Mouse (Mus musculus) forebrain, embryonic 15.5 days (tissue): ENCODE results near the gene Fcho2. TPM values are rescaled to one million over a fixed set of nuclear protein-coding genes. Genes with fewer than 3 reads are reported as not detected.

Experiments used
- ATAC-seq: fragments of 200-750 bp; cut with Nextera tagmentation; replicated peaks from 2 replicates; pipeline ENCODE4 v1.8.0; 2017; ENCODE audit warnings: mild to moderate bottlenecking, moderate TSS enrichment, moderate library complexity
- H3K27ac ChIP-seq: fragments of 300-500 bp; sonication (generic); replicated peaks from 2 replicates; pipeline ENCODE4 v1.5.1; 2015; ENCODE audit warnings: mild to moderate bottlenecking, inconsistent platforms
- H3K27me3 ChIP-seq: fragments of 300-500 bp; sonication (generic); 2 replicates; pipeline ENCODE4 v1.6.1; 2015; ENCODE audit warnings: inconsistent platforms
- H3K36me3 ChIP-seq: fragments of 300-500 bp; sonication (generic); 2 replicates; pipeline ENCODE4 v1.6.1; 2015; ENCODE audit warnings: mild to moderate bottlenecking, inconsistent platforms
- H3K4me1 ChIP-seq: fragments of 300-500 bp; sonication (generic); 2 replicates; pipeline ENCODE4 v1.6.1; 2015; ENCODE audit warnings: inconsistent platforms
- H3K4me2 ChIP-seq: fragments of 300-500 bp; sonication (generic); replicated peaks from 2 replicates; pipeline ENCODE4 v1.6.1; 2015; ENCODE audit warnings: mild to moderate bottlenecking, inconsistent platforms
- H3K4me3 ChIP-seq: fragments of 300-500 bp; sonication (generic); 2 replicates; pipeline ENCODE4 v1.5.1; 2015; ENCODE audit warnings: mild to moderate bottlenecking, inconsistent platforms
- H3K9ac ChIP-seq: fragments of 300-500 bp; sonication (generic); replicated peaks from 2 replicates; pipeline ENCODE4 v1.6.1; 2015; ENCODE audit warnings: mild to moderate bottlenecking, inconsistent platforms
- H3K9me3 ChIP-seq: fragments of 300-500 bp; sonication (generic); 2 replicates; pipeline ENCODE4 v1.6.1; 2016; ENCODE audit warnings: inconsistent platforms
- WGBS: fragments of 180-500 bp; shearing (Covaris S2); methylation state at CpG from one replicate; pipeline ENCODE4 v1.1.7; 2015; ENCODE audit warnings: mixed read lengths; 5-methylcytosine and 5-hydroxymethylcytosine counted together
- polyA plus RNA-seq: library from polyadenylated mRNA; unstranded; fragments of >200 nt; fragmentation: Nextera tagmentation; extraction: Ambion mirVana; gene quantifications from 2 replicates; pipeline ENCODE4 v1.2.1, GENCODE M21; 2015

Gene Fcho2
- polyA plus RNA-seq, 1 experiment from 2014 or later = 30.6 TPM

GRCm38 (mm10) chr13:98733292-98733691 is 82.0 kb downstream of the Fcho2 start:
- ATAC-seq = 0 out of 2 replicates have a peak, but pooled peaks have one; percentile 46
- Histone ChIP-seq H3K9ac (no peak overlapping the region), H3K4me2 (no peak overlapping the region), H3K36me3 (peaks cover 33% of the 10 kb centered on the region), H3K9me3 (no peaks in the 10 kb centered on the region), H3K4me1 (no peaks in the 10 kb centered on the region), H3K4me3 (no peak overlapping the region), H3K27ac (no peak overlapping the region), H3K27me3 (no peaks in the 10 kb centered on the region)
- WGBS = 55% methylated on average over 3 of the region's 3 CpGs

- Histone ChIP-seq H3K27ac (no peak overlapping the region), H3K4me3 (no peak overlapping the region), H3K9ac (no peak overlapping the region), H3K27me3 (no peaks in the 10 kb centered on the region), H3K4me2 (no peak overlapping the region), H3K9me3 (no peaks in the 10 kb centered on the region), H3K4me1 (no peaks in the 10 kb centered on the region), H3K36me3 (peaks cover 41% of the 10 kb centered on the region)
- 0 out of 2 replicates have a peak, but pooled peaks have one; percentile 57 for ATAC-seq
- WGBS = 70% methylated on average over 1 of the region's 1 CpGs
Measured at GRCm38 (mm10) chr13:98729271-98730062, 85.8 kb downstream of the Fcho2 start.

GRCm38 (mm10) chr13:98726494-98726893 is 88.8 kb downstream of the Fcho2 start:
- peaks cover 27% of the 10 kb centered on the region for H3K36me3 ChIP-seq
- WGBS = 64% methylated on average over 4 of the region's 4 CpGs
- H3K9ac ChIP-seq = no peak overlapping the region
- H3K27ac ChIP-seq = no peak overlapping the region
- ATAC-seq = peak; percentile 46; the same call in 1 of the 2 replicates
- no peaks in the 10 kb centered on the region for H3K9me3 ChIP-seq
- H3K4me1 ChIP-seq = no peaks in the 10 kb centered on the region
- H3K4me2 ChIP-seq = no peak overlapping the region
- no peaks in the 10 kb centered on the region for H3K27me3 ChIP-seq
- no peak overlapping the region for H3K4me3 ChIP-seq

- H3K36me3 ChIP-seq = peaks cover 17% of the 10 kb centered on the region
- H3K9me3 ChIP-seq = no peaks in the 10 kb centered on the region
- no peak overlapping the region for H3K9ac ChIP-seq
- H3K4me3 ChIP-seq = no peak overlapping the region
- no peak for ATAC-seq
- no peak overlapping the region for H3K27ac ChIP-seq
- H3K27me3 ChIP-seq = no peaks in the 10 kb centered on the region
- H3K4me2 ChIP-seq = no peak overlapping the region
- WGBS = 94% methylated on average over 1 of the region's 1 CpGs
- H3K4me1 ChIP-seq = no peaks in the 10 kb centered on the region
Measured at GRCm38 (mm10) chr13:98723430-98723829, 91.8 kb downstream of the Fcho2 start.

- no peaks in the 10 kb centered on the region for H3K27me3 ChIP-seq
- H3K4me1 ChIP-seq = no peaks in the 10 kb centered on the region
- H3K27ac ChIP-seq = no peak overlapping the region
- ATAC-seq = no peak
- WGBS = 19% methylated on average over 1 of the region's 1 CpGs
- H3K4me3 ChIP-seq = no peak overlapping the region
- H3K9ac ChIP-seq = no peak overlapping the region
- H3K4me2 ChIP-seq = no peak overlapping the region
- H3K9me3 ChIP-seq = no peaks in the 10 kb centered on the region
- peaks cover 12% of the 10 kb centered on the region for H3K36me3 ChIP-seq
Measured at GRCm38 (mm10) chr13:98722296-98722695, 93.0 kb downstream of the Fcho2 start.

GRCm38 (mm10) chr13:98716176-98716575 is 99.1 kb downstream of the Fcho2 start:
- Histone ChIP-seq H3K4me3 (no peak overlapping the region), H3K27ac (no peak overlapping the region), H3K9ac (no peak overlapping the region), H3K9me3 (no peaks in the 10 kb centered on the region), H3K36me3 (0 out of 2 replicates have a peak, but pooled peaks cover 3% of the 10 kb centered on the region), H3K4me2 (no peak overlapping the region), H3K27me3 (no peaks in the 10 kb centered on the region), H3K4me1 (no peaks in the 10 kb centered on the region)
- no peak for ATAC-seq
- WGBS = 83% methylated on average over 8 of the region's 8 CpGs

- Histone ChIP-seq H3K36me3 (no peaks in the 10 kb centered on the region), H3K9me3 (no peaks in the 10 kb centered on the region), H3K4me1 (no peaks in the 10 kb centered on the region), H3K9ac (no peak overlapping the region), H3K27ac (no peak overlapping the region), H3K27me3 (no peaks in the 10 kb centered on the region), H3K4me2 (no peak overlapping the region), H3K4me3 (no peak overlapping the region)
- no peak for ATAC-seq
- WGBS = 94% methylated on average over 6 of the region's 6 CpGs
Measured at GRCm38 (mm10) chr13:98715443-98715990, 99.7 kb downstream of the Fcho2 start.

GRCm38 (mm10) chr13:98710655-98711054 is 104.6 kb downstream of the Fcho2 start:
- no peak overlapping the region for H3K4me3 ChIP-seq
- no peak overlapping the region for H3K4me2 ChIP-seq
- no peaks in the 10 kb centered on the region for H3K4me1 ChIP-seq
- ATAC-seq = no peak
- WGBS = 97% methylated on average over 1 of the region's 1 CpGs
- H3K36me3 ChIP-seq = no peaks in the 10 kb centered on the region
- no peaks in the 10 kb centered on the region for H3K27me3 ChIP-seq
- H3K9ac ChIP-seq = no peak overlapping the region
- H3K9me3 ChIP-seq = no peaks in the 10 kb centered on the region
- H3K27ac ChIP-seq = no peak overlapping the region

GRCm38 (mm10) chr13:98710236-98710635 is 105.0 kb downstream of the Fcho2 start:
- WGBS = 82% methylated on average over 8 of the region's 8 CpGs
- no peak overlapping the region for H3K4me2 ChIP-seq
- no peak overlapping the region for H3K27ac ChIP-seq
- no peaks in the 10 kb centered on the region for H3K4me1 ChIP-seq
- H3K9me3 ChIP-seq = no peaks in the 10 kb centered on the region
- no peak for ATAC-seq
- no peaks in the 10 kb centered on the region for H3K27me3 ChIP-seq
- no peak overlapping the region for H3K9ac ChIP-seq
- H3K4me3 ChIP-seq = no peak overlapping the region
- no peaks in the 10 kb centered on the region for H3K36me3 ChIP-seq

- H3K4me2 ChIP-seq = no peak overlapping the region
- no peaks in the 10 kb centered on the region for H3K9me3 ChIP-seq
- no peak overlapping the region for H3K9ac ChIP-seq
- no peaks in the 10 kb centered on the region for H3K36me3 ChIP-seq
- ATAC-seq = no peak
- H3K27me3 ChIP-seq = no peaks in the 10 kb centered on the region
- H3K27ac ChIP-seq = no peak overlapping the region
- H3K4me3 ChIP-seq = no peak overlapping the region
- WGBS = 74% methylated on average over 4 of the region's 4 CpGs
- H3K4me1 ChIP-seq = no peaks in the 10 kb centered on the region
Measured at GRCm38 (mm10) chr13:98705501-98705900, 109.7 kb downstream of the Fcho2 start.

GRCm38 (mm10) chr13:98703786-98704185 is 111.5 kb downstream of the Fcho2 start:
- H3K4me2 ChIP-seq = no peak overlapping the region
- H3K4me3 ChIP-seq = no peak overlapping the region
- no peaks in the 10 kb centered on the region for H3K27me3 ChIP-seq
- H3K4me1 ChIP-seq = no peaks in the 10 kb centered on the region
- no peak overlapping the region for H3K27ac ChIP-seq
- H3K9ac ChIP-seq = no peak overlapping the region
- 88% methylated on average over 7 of the region's 8 CpGs for WGBS
- ATAC-seq = no peak
- H3K36me3 ChIP-seq = no peaks in the 10 kb centered on the region
- no peaks in the 10 kb centered on the region for H3K9me3 ChIP-seq

GRCm38 (mm10) chr13:98702361-98702760 is 112.9 kb downstream of the Fcho2 start:
- no peak overlapping the region for H3K4me3 ChIP-seq
- WGBS = 88% methylated on average over 8 of the region's 8 CpGs
- no peaks in the 10 kb centered on the region for H3K9me3 ChIP-seq
- H3K4me2 ChIP-seq = no peak overlapping the region
- no peak for ATAC-seq
- no peaks in the 10 kb centered on the region for H3K4me1 ChIP-seq
- no peaks in the 10 kb centered on the region for H3K27me3 ChIP-seq
- no peak overlapping the region for H3K9ac ChIP-seq
- no peaks in the 10 kb centered on the region for H3K36me3 ChIP-seq
- H3K27ac ChIP-seq = no peak overlapping the region
